Comparison of ENCODE assay signal across 9 mouse cellular contexts in genomic region chr17:48274885-48275284, GRCm38 (mm10). TPM values are rescaled to one million over a fixed set of nuclear protein-coding genes. Genes with fewer than 3 reads are reported as not detected.
A peak's percentile ranks its signal among the peaks of the same experiment; 100 is the strongest.
DNase-seq lines count a peak whose midpoint lies in the region; ATAC-seq lines count a peak whose summit lies in the region.
"Had no signal": no experiment of that assay in that cellular context is flagged by ENCODE, and none has a peak within 500 bp of the region (broad histone marks: within the 10 kb centered on the region; RNA-seq: fewer than 3 reads in every experiment).

No protein-coding gene starts in this region.

- H3K4me1 ChIP-seq in neural tube, embryonic 15.5 days: no peaks in the 10 kb centered on the region
- peaks cover 9% of the 10 kb centered on the region for H3K4me1 ChIP-seq in liver, embryonic 11.5 days (replicated peaks; ENCODE audit: control insufficient read depth, insufficient read depth, low read length)
- H3K4me1 ChIP-seq: heart, embryonic 13.5 days had no signal

- H3K36me3 ChIP-seq in neural tube, embryonic 15.5 days: no peaks in the 10 kb centered on the region
- H3K36me3 ChIP-seq in liver, embryonic 11.5 days (ENCODE audit: control insufficient read depth, insufficient read depth, low read length): no peaks in the 10 kb centered on the region
- H3K36me3 ChIP-seq: heart, embryonic 13.5 days had no signal

- ATAC-seq in neural tube, embryonic 15.5 days (ENCODE audit: low FRiP score): no peak
- no peak for ATAC-seq in liver, embryonic 11.5 days (replicated peaks; ENCODE audit: low FRiP score)
- peak; percentile 83 for ATAC-seq in neutrophil, adult 5-6 weeks (ENCODE audit: extremely low read depth, insufficient number of reproducible peaks, low FRiP score, poor library complexity, severe bottlenecking)

- H3K9me3 ChIP-seq in neural tube, embryonic 15.5 days (replicated peaks): no peaks in the 10 kb centered on the region
- H3K9me3 ChIP-seq in liver, embryonic 11.5 days (ENCODE audit: control insufficient read depth, low read length): no peaks in the 10 kb centered on the region
- H3K9me3 ChIP-seq: heart, embryonic 13.5 days had no signal

- no peak overlapping the region for H3K9ac ChIP-seq in neural tube, embryonic 15.5 days (replicated peaks)
- H3K9ac ChIP-seq in liver, embryonic 11.5 days (ENCODE audit: low read depth, low read length): no peak overlapping the region
- H3K9ac ChIP-seq: heart, embryonic 13.5 days had no signal

- no peak overlapping the region for H3K4me3 ChIP-seq in neural tube, embryonic 15.5 days (replicated peaks)
- no peak overlapping the region for H3K4me3 ChIP-seq in liver, embryonic 11.5 days (ENCODE audit: low read depth, low read length)
- H3K4me3 ChIP-seq: heart, embryonic 13.5 days had no signal

- WGBS in neural tube, embryonic 15.5 days: 29% methylated on average over 6 of the region's 6 CpGs
- WGBS in liver, embryonic 11.5 days: 26% methylated on average over 6 of the region's 6 CpGs

- peak; percentile 78 for DNase-seq in neural tube, embryonic 10.5 days (ENCODE audit: extremely low spot score, low spot score)
- DNase-seq in cerebellum, adult 9-10 months: peak; percentile 68
- peak; percentile 60 to 65 for DNase-seq in frontal cortex, postnatal 25 days (ENCODE audit: low spot score in 2 of 2)
- DNase-seq in kidney, postnatal 10 days: peak; percentile 85
- peak; percentile 69 for DNase-seq in liver, embryonic 11.5 days (ENCODE audit: low spot score)
- peak; percentile 30 to 57 for DNase-seq in thymus, adult 18-20 months

- H3K4me2 ChIP-seq in neural tube, embryonic 15.5 days: no peak overlapping the region
- no peak overlapping the region for H3K4me2 ChIP-seq in liver, embryonic 11.5 days
- H3K4me2 ChIP-seq: heart, embryonic 13.5 days had no signal

- no peaks in the 10 kb centered on the region for H3K27me3 ChIP-seq in neural tube, embryonic 15.5 days (replicated peaks)
- no peaks in the 10 kb centered on the region for H3K27me3 ChIP-seq in liver, embryonic 11.5 days (replicated peaks; ENCODE audit: control insufficient read depth, insufficient read depth, low read length)
- H3K27me3 ChIP-seq: heart, embryonic 13.5 days had no signal

- H3K27ac ChIP-seq in neural tube, embryonic 15.5 days (replicated peaks): no peak overlapping the region
- no peak overlapping the region for H3K27ac ChIP-seq in liver, embryonic 11.5 days (ENCODE audit: low read depth, low read length)
- H3K27ac ChIP-seq: heart, embryonic 13.5 days had no signal

RNA-seq across cellular contexts. Expression of gene Treml4, which starts 10.8 kb away (rescaled TPM):
- 0.37 TPM in 1 of 2 replicates, not detected in the other for polyA plus RNA-seq in neural tube, embryonic 15.5 days (2015; fragmentation: Nextera tagmentation; extraction: Ambion mirVana)
- 2.5 and 2.9 TPM in 2 replicates for polyA plus RNA-seq in liver, embryonic 11.5 days (2014; fragmentation: Nextera tagmentation; extraction: Ambion mirVana)
- 47.1 and 49.0 TPM in 2 replicates for total RNA-seq in neutrophil, adult 5-6 weeks (2017)

RNA-seq across cellular contexts. Expression of gene Treml2, which starts 24.4 kb away (rescaled TPM):
- polyA plus RNA-seq in neural tube, embryonic 15.5 days (2015; fragmentation: Nextera tagmentation; extraction: Ambion mirVana): 0.14 and 1.4 TPM in 2 replicates
- polyA plus RNA-seq in liver, embryonic 11.5 days (2014; fragmentation: Nextera tagmentation; extraction: Ambion mirVana): 3.9 and 4.8 TPM in 2 replicates
- 145 and 151 TPM in 2 replicates for total RNA-seq in neutrophil, adult 5-6 weeks (2017)

RNA-seq across cellular contexts. Expression of gene Trem3, which starts 27.3 kb away (rescaled TPM):
- 0.18 TPM in 1 of 2 replicates, not detected in the other for polyA plus RNA-seq in neural tube, embryonic 15.5 days (2015; fragmentation: Nextera tagmentation; extraction: Ambion mirVana)
- polyA plus RNA-seq in liver, embryonic 11.5 days (2014; fragmentation: Nextera tagmentation; extraction: Ambion mirVana): 1.4 and 1.9 TPM in 2 replicates
- total RNA-seq in neutrophil, adult 5-6 weeks (2017): 140 and 149 TPM in 2 replicates
- polyA plus RNA-seq: heart, embryonic 13.5 days had no signal

RNA-seq across cellular contexts. Expression of gene B430306N03Rik, which starts 41.1 kb away (rescaled TPM):
- polyA plus RNA-seq in neural tube, embryonic 15.5 days (2015; fragmentation: Nextera tagmentation; extraction: Ambion mirVana): 0.09 and 0.19 TPM in 2 replicates
- 1.6 and 1.7 TPM in 2 replicates for polyA plus RNA-seq in liver, embryonic 11.5 days (2014; fragmentation: Nextera tagmentation; extraction: Ambion mirVana)
- total RNA-seq in neutrophil, adult 5-6 weeks (2017): 99.2 and 102 TPM in 2 replicates

RNA-seq across cellular contexts. Expression of gene Trem1, which starts 42.3 kb away (rescaled TPM):
- not detected in 2 replicates for polyA plus RNA-seq in neural tube, embryonic 15.5 days (2015; fragmentation: Nextera tagmentation; extraction: Ambion mirVana)
- polyA plus RNA-seq in liver, embryonic 11.5 days (2014; fragmentation: Nextera tagmentation; extraction: Ambion mirVana): 0.36 and 0.89 TPM in 2 replicates
- total RNA-seq in neutrophil, adult 5-6 weeks (2017): 172 and 173 TPM in 2 replicates
